ENCODE assay signal across 8 mouse cellular contexts in genomic region chr7:16949908-16950841, GRCm38 (mm10). TPM values are rescaled to one million over a fixed set of nuclear protein-coding genes. Genes with fewer than 3 reads are reported as not detected.
DNase-seq lines count a peak whose midpoint lies in the region; ATAC-seq lines count a peak whose summit lies in the region.

No protein-coding gene starts in this region.

- peak overlapping the region; percentile 28 for H3K4me3 ChIP-seq in forebrain, embryonic 13.5 days
- H3K4me3 ChIP-seq in lung, embryonic 16.5 days (ENCODE audit: low read length): peak overlapping the region; percentile 31

- H3K4me1 ChIP-seq in forebrain, embryonic 13.5 days: peaks cover 57% of the 10 kb centered on the region
- peaks cover 34% of the 10 kb centered on the region for H3K4me1 ChIP-seq in lung, embryonic 16.5 days (replicated peaks; ENCODE audit: control insufficient read depth, insufficient read depth, low read length)

- peak overlapping the region; percentile 52 for H3K9ac ChIP-seq in forebrain, embryonic 13.5 days
- H3K9ac ChIP-seq in lung, embryonic 16.5 days (ENCODE audit: low read length): peak overlapping the region; percentile 17; the same call in 1 of the 2 replicates

- no peaks in the 10 kb centered on the region; the same call in 1 of the 2 replicates for H3K9me3 ChIP-seq in forebrain, embryonic 13.5 days (replicated peaks)
- H3K9me3 ChIP-seq in lung, embryonic 16.5 days (ENCODE audit: control insufficient read depth, low read length): no peaks in the 10 kb centered on the region

- H3K4me2 ChIP-seq in forebrain, embryonic 13.5 days: peak overlapping the region; percentile 86
- H3K4me2 ChIP-seq in lung, embryonic 16.5 days (ENCODE audit: low read depth, low read length): peak overlapping the region; percentile 59

- DNase-seq in MEL-GATA-1-ER (ENCODE audit: extremely low read depth, low read depth): peak; percentile 60
- DNase-seq in heart, postnatal 36 days: peak; percentile 77 to 80
- peak; percentile 71 for DNase-seq in layer of hippocampus, adult 9-11 months
- DNase-seq in retina, embryonic 14.5 days (ENCODE audit: low spot score): peak; percentile 91
- DNase-seq in urinary bladder, postnatal 25 days (ENCODE audit: low spot score): peak; percentile 66

- no peaks in the 10 kb centered on the region for H3K36me3 ChIP-seq in forebrain, embryonic 13.5 days (ENCODE audit: poor library complexity, severe bottlenecking)
- H3K36me3 ChIP-seq in lung, embryonic 16.5 days (ENCODE audit: control insufficient read depth, insufficient read depth, low read length): no peaks in the 10 kb centered on the region

- peaks cover 42% of the 10 kb centered on the region for H3K27me3 ChIP-seq in forebrain, embryonic 13.5 days
- peaks cover 22% of the 10 kb centered on the region for H3K27me3 ChIP-seq in lung, embryonic 16.5 days (ENCODE audit: control insufficient read depth, insufficient read depth, low read depth, low read length)

- peak overlapping the region; percentile 66 for H3K27ac ChIP-seq in forebrain, embryonic 13.5 days
- no peak overlapping the region for H3K27ac ChIP-seq in lung, embryonic 16.5 days (ENCODE audit: low read length)

- intact Hi-C loops in heart, postnatal 36 days (cut with DNase I): loop anchor here (1.0 to 2.0 kb wide), 3 partner anchors 18 to 117 kb away; no protein-coding TSS in a partner anchor

- whole genome bisulfite sequencing in forebrain, embryonic 13.5 days: 12% methylated on average over 29 of the region's 29 CpGs
- WGBS in lung, embryonic 16.5 days: 9% methylated on average over 29 of the region's 29 CpGs

- ATAC-seq in cerebellum, adult (ENCODE audit: insufficient number of reproducible peaks, low FRiP score, low TSS enrichment): peak; percentile 63
- peak; percentile 68 for ATAC-seq in forebrain, embryonic 13.5 days
- peak; percentile 37 for ATAC-seq in lung, embryonic 16.5 days (ENCODE audit: low read depth)

RNA-seq across cellular contexts. Expression of gene Pnmal2, which starts 5.7 kb away (rescaled TPM):
- polyA plus RNA-seq in forebrain, embryonic 13.5 days (2015; fragmentation: Nextera tagmentation; extraction: Ambion mirVana): 59.5 and 78.0 TPM in 2 replicates
- total RNA-seq in heart, postnatal 36 days (2021): 1 to 10 TPM; 3.4 to 3.9 TPM
- 5.1 and 5.5 TPM in 2 replicates for polyA plus RNA-seq in lung, embryonic 16.5 days (2015; fragmentation: Nextera tagmentation; extraction: Ambion mirVana)

RNA-seq across cellular contexts. Expression of gene Pnmal1, which starts 9.3 kb away (rescaled TPM):
- polyA plus RNA-seq in forebrain, embryonic 13.5 days (2015; fragmentation: Nextera tagmentation; extraction: Ambion mirVana): 37.0 and 40.8 TPM in 2 replicates
- total RNA-seq in heart, postnatal 36 days (2021): not detected
- polyA plus RNA-seq in lung, embryonic 16.5 days (2015; fragmentation: Nextera tagmentation; extraction: Ambion mirVana): 0.20 and 0.49 TPM in 2 replicates

RNA-seq across cellular contexts. Expression of gene Calm3, which starts 26.3 kb away (rescaled TPM):
- polyA plus RNA-seq in forebrain, embryonic 13.5 days (2015; fragmentation: Nextera tagmentation; extraction: Ambion mirVana): 271 and 296 TPM in 2 replicates
- 100 to 1,000 TPM; 182 to 193 TPM for total RNA-seq in heart, postnatal 36 days (2021)
- 116 and 118 TPM in 2 replicates for polyA plus RNA-seq in lung, embryonic 16.5 days (2015; fragmentation: Nextera tagmentation; extraction: Ambion mirVana)

RNA-seq across cellular contexts. Expression of gene Gm42372, which starts 32.7 kb away (rescaled TPM):
- polyA plus RNA-seq in forebrain, embryonic 13.5 days (2015; fragmentation: Nextera tagmentation; extraction: Ambion mirVana): 2.5 and 3.0 TPM in 2 replicates
- not detected for total RNA-seq in heart, postnatal 36 days (2021)
- 0.15 and 0.29 TPM in 2 replicates for polyA plus RNA-seq in lung, embryonic 16.5 days (2015; fragmentation: Nextera tagmentation; extraction: Ambion mirVana)

RNA-seq across cellular contexts. Expression of gene Ccdc8, which starts 42.3 kb away (rescaled TPM):
- polyA plus RNA-seq in forebrain, embryonic 13.5 days (2015; fragmentation: Nextera tagmentation; extraction: Ambion mirVana): 6.0 and 8.6 TPM in 2 replicates
- total RNA-seq in heart, postnatal 36 days (2021): 1 to 10 TPM; 5.9 to 6.3 TPM
- 41.7 and 43.8 TPM in 2 replicates for polyA plus RNA-seq in lung, embryonic 16.5 days (2015; fragmentation: Nextera tagmentation; extraction: Ambion mirVana)

Comparison
In these comparisons a context has a peak if more than half of its experiments do, and no peak if none do; other contexts are left out.
1. RNA of gene Pnmal1, which starts 9.3 kb away (polyA plus RNA-seq): 37.0 to 40.8 TPM in forebrain, embryonic 13.5 days; 0.20 to 0.49 TPM in lung, embryonic 16.5 days; every median in the first group is over 10 times any median in the second.
2. Peak in every context shown above with its lines, with median percentiles within 50 percentile points of each other: DNase-seq and ATAC-seq.